Mouse (Mus musculus) liver, embryonic 12.5 days (tissue): ENCODE data around the gene Zfhx3. TPM values are rescaled to one million over a fixed set of nuclear protein-coding genes. Genes with fewer than 3 reads are reported as not detected.
A peak's percentile ranks its signal among the peaks of the same experiment; 100 is the strongest.

Experiments
- ATAC-seq: fragments of 200-750 bp; cut with Nextera tagmentation; 2 replicates; pipeline ENCODE4 v1.8.0; 2017; ENCODE audit warnings: moderate number of reproducible peaks, mild to moderate bottlenecking, moderate library complexity
- H3K27ac ChIP-seq: fragments of 300-500 bp; sonication (generic); 2 replicates; pipeline ENCODE4 v1.5.1; 2016; ENCODE audit warnings: mild to moderate bottlenecking
- H3K27me3 ChIP-seq: fragments of 300-500 bp; sonication (generic); replicated peaks from 2 replicates; pipeline ENCODE4 v1.6.1; 2016; ENCODE audit warnings: mild to moderate bottlenecking, moderate library complexity
- H3K36me3 ChIP-seq: fragments of 300-500 bp; sonication (generic); 2 replicates; pipeline ENCODE4 v1.6.1; 2016; ENCODE audit warnings: mild to moderate bottlenecking, moderate library complexity
- H3K4me1 ChIP-seq: fragments of 300-500 bp; sonication (generic); 2 replicates; pipeline ENCODE4 v1.6.1; 2016
- H3K4me2 ChIP-seq: fragments of 300-500 bp; sonication (generic); 2 replicates; pipeline ENCODE4 v1.6.1; 2016; ENCODE audit warnings: mild to moderate bottlenecking, moderate library complexity
- H3K4me3 ChIP-seq: fragments of 300-500 bp; sonication (generic); 2 replicates; pipeline ENCODE4 v1.5.1; 2016; ENCODE audit warnings: mild to moderate bottlenecking, moderate library complexity
- H3K9ac ChIP-seq: fragments of 300-500 bp; sonication (generic); 2 replicates; pipeline ENCODE4 v1.6.1; 2016; ENCODE audit warnings: mild to moderate bottlenecking, moderate library complexity
- H3K9me3 ChIP-seq: fragments of 300-500 bp; sonication (generic); replicated peaks from 2 replicates; pipeline ENCODE4 v1.6.1; 2016; ENCODE audit warnings: mild to moderate bottlenecking, moderate library complexity
- WGBS: fragments of 180-500 bp; shearing (Covaris S2); methylation state at CpG from one replicate; pipeline ENCODE4 v1.1.7; 2016; ENCODE audit not compliant: insufficient replicate concordance; 5-methylcytosine and 5-hydroxymethylcytosine counted together
- polyA plus RNA-seq: library from polyadenylated mRNA; unstranded; fragments of >200 nt; fragmentation: Nextera tagmentation; extraction: Ambion mirVana; gene quantifications from 2 replicates; pipeline ENCODE4 v1.2.1, GENCODE M21; 2016

Gene Zfhx3
- polyA plus RNA-seq, 1 experiment from 2014 or later: 2.4 TPM

DNA sequence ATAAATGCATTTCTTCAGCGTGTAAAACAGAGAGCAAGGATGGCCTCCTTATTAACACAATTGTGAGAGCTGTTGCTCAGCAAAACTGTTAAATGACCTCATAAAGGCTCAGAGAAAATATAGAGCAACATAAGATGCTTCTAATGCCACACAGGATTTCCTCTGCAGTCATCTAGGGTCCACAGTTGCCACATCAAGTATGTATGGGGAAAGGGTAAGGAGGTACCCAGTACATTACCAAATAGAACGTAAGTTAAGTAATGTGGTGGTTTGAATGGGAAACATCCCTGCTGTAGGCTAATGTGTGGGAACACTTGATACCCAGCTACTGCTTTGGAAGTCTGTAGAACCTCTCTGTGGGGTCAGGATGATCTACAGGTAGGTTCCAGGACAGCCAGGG lies 695.4 kb downstream of the Zfhx3 start:
- Histone ChIP-seq H3K4me1 (no peaks in the 10 kb centered on the region), H3K9ac (no peak overlapping the region), H3K4me3 (no peak overlapping the region), H3K27ac (no peak overlapping the region), H3K27me3 (no peaks in the 10 kb centered on the region), H3K9me3 (no peaks in the 10 kb centered on the region), H3K36me3 (no peaks in the 10 kb centered on the region), H3K4me2 (no peak overlapping the region)
- no peak for ATAC-seq
- WGBS: 67% methylated on average over 2 of the region's 2 CpGs

DNA sequence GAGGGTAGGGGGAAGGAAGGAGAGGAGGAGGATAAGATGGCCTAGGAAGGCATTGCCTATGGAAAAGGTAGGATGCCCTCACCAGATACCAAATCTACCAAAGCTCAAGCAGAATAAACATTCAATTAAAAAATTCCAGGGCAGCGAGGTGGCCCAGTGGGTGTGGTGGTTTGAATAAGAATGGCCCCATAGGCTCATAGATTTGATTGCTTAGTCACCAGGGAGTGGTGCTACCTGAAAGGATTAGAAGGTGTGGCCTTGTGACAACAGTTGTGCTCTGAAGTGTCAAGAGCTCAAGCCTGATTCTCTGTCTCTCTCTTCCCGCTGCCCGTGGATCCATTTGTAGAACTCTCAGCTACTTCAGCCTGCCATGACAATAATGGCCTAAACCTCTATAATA lies 703.2 kb downstream of the Zfhx3 start:
- Histone ChIP-seq H3K4me1 (no peaks in the 10 kb centered on the region; the same call in 1 of the 2 replicates), H3K36me3 (no peaks in the 10 kb centered on the region), H3K9me3 (no peaks in the 10 kb centered on the region), H3K27ac (no peak overlapping the region), H3K27me3 (no peaks in the 10 kb centered on the region), H3K9ac (no peak overlapping the region), H3K4me3 (no peak overlapping the region), H3K4me2 (no peak overlapping the region)
- no peak for ATAC-seq
- 69% methylated on average over 3 of the region's 3 CpGs for WGBS

DNA sequence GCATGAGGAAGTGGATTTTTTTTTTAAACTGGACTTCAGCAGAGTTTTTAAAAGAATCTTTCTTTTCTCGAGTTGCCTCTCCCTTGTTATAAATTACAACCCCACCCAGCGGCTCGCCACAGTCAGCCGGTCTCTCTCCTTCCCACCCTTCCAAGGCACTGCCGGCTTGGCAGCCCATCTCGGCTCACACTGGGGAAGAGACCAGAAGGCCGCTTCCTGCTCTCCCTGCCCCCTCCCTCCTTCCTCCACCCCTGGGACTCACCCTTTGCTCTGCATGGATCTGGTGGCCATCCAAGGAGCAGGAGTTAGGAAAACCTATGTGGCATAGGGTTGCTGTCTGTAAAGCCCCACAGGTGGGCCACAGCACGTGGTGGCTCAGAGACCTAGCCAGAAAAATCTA lies 705.1 kb downstream of the Zfhx3 start:
- H3K36me3 ChIP-seq: no peaks in the 10 kb centered on the region
- H3K4me1 ChIP-seq: no peaks in the 10 kb centered on the region; the same call in 1 of the 2 replicates
- H3K4me3 ChIP-seq: no peak overlapping the region
- H3K9me3 ChIP-seq: no peaks in the 10 kb centered on the region
- WGBS: 31% methylated on average over 8 of the region's 8 CpGs
- no peak overlapping the region for H3K4me2 ChIP-seq
- no peak overlapping the region for H3K9ac ChIP-seq
- no peaks in the 10 kb centered on the region for H3K27me3 ChIP-seq
- ATAC-seq: no peak
- H3K27ac ChIP-seq: no peak overlapping the region

DNA sequence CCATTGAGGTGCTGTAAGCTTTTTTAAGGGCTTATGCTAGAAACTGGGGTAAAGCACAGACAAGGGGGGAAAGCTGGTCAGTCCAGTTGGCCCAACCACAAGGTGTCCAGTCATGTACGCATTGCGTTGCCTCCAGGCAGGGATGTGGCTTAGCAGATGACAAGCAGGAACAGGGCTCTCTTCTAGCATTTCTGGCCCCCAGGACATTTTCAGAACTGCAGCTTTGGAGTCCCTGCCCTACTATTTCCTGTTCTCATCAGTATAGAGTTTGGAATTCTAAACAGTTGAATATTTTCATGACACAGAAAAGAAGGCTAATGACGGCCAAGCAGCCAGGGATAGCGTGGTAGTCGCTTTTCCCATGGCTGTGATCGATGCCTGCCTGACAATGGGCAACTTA lies 706.5 kb downstream of the Zfhx3 start:
- WGBS: 81% methylated on average over 6 of the region's 6 CpGs
- Histone ChIP-seq H3K9me3 (no peaks in the 10 kb centered on the region), H3K36me3 (no peaks in the 10 kb centered on the region), H3K9ac (no peak overlapping the region), H3K4me1 (no peaks in the 10 kb centered on the region; the same call in 1 of the 2 replicates), H3K27ac (no peak overlapping the region), H3K4me2 (no peak overlapping the region), H3K4me3 (no peak overlapping the region), H3K27me3 (no peaks in the 10 kb centered on the region)
- ATAC-seq: no peak

DNA sequence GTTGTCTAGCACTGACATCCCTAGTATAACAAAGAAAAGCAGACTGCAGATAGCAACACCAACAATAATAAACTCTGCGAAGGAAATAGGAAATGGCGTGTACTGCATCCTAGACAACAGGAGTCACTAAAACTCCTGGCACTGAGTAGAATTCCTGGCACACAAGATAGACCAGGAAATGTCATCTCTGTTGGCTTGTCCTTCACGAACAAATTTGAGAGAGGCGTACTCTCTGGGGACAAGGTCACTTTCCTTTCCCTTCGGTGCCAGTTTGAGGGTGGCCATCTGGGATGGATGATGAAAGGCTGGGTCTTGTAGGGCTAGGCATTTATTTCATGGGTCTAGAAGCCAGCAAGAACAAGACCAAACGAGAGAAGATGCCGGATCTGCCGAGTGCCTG lies 708.4 kb downstream of the Zfhx3 start:
- H3K9me3 ChIP-seq: no peaks in the 10 kb centered on the region
- H3K27ac ChIP-seq: no peak overlapping the region
- no peak overlapping the region for H3K9ac ChIP-seq
- no peaks in the 10 kb centered on the region for H3K27me3 ChIP-seq
- H3K36me3 ChIP-seq: no peaks in the 10 kb centered on the region
- H3K4me1 ChIP-seq: no peaks in the 10 kb centered on the region; the same call in 1 of the 2 replicates
- no peak for ATAC-seq
- H3K4me3 ChIP-seq: no peak overlapping the region
- no peak overlapping the region for H3K4me2 ChIP-seq
- 74% methylated on average over 8 of the region's 8 CpGs for WGBS

DNA sequence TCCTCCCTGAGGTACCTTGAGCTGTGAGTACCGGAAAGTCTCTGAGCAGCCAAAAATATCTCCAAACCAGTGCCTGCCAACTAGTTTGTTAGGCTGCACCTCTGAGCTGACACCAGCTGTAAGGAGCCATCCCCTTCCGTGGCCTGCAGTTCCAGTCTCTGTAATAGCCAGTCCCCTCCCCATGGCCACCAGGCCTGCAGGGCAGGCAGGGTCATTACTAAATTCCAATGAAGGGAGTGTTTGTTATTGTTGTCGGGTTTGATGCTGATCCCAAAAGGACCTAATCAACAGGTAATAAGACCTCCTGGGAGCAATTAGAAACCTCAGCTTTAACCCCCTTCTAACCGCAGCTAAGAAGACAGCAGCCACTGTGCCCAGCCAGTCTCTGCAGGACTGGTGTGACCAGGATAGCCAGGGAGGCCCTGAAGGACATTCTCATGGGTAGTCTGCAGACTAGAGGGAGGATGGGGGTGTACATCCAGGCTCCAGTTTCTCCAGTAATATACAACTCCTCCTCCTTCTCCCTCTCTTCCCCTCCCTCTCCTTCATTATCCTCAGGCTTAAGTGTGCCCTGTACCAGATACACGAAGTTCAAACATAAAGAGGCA lies 719.1 kb downstream of the Zfhx3 start:
- no peaks in the 10 kb centered on the region for H3K4me1 ChIP-seq
- no peak overlapping the region for H3K4me3 ChIP-seq
- no peaks in the 10 kb centered on the region for H3K27me3 ChIP-seq
- 57% methylated on average over 5 of the region's 5 CpGs for WGBS
- no peak for ATAC-seq
- no peak overlapping the region for H3K9ac ChIP-seq
- no peak overlapping the region for H3K4me2 ChIP-seq
- H3K36me3 ChIP-seq: no peaks in the 10 kb centered on the region
- no peaks in the 10 kb centered on the region for H3K9me3 ChIP-seq
- H3K27ac ChIP-seq: no peak overlapping the region

DNA sequence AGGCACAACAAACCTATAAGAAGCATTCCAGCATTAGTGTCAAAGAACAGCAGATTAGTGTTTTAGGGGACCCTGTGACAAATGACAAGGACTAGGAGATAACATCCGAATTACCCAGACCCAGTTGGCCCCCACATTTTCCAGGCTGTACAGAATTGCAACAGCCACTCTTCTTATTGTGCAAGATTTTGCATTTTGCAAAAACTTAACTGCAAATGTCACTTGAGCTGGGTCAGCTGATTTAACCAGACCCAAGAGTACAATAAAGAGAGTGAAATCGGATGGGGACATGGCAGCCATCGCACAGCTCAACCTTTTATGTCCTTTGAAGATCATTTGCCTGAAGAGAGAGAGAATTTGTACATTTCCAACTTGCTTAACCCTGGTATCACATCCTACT lies 720.3 kb downstream of the Zfhx3 start:
- no peak for ATAC-seq
- H3K4me1 ChIP-seq: no peaks in the 10 kb centered on the region
- no peaks in the 10 kb centered on the region for H3K27me3 ChIP-seq
- H3K9ac ChIP-seq: no peak overlapping the region
- no peaks in the 10 kb centered on the region for H3K9me3 ChIP-seq
- no peak overlapping the region for H3K4me2 ChIP-seq
- no peak overlapping the region for H3K4me3 ChIP-seq
- H3K27ac ChIP-seq: no peak overlapping the region
- no peaks in the 10 kb centered on the region for H3K36me3 ChIP-seq
- 70% methylated on average over 3 of the region's 3 CpGs for WGBS

DNA sequence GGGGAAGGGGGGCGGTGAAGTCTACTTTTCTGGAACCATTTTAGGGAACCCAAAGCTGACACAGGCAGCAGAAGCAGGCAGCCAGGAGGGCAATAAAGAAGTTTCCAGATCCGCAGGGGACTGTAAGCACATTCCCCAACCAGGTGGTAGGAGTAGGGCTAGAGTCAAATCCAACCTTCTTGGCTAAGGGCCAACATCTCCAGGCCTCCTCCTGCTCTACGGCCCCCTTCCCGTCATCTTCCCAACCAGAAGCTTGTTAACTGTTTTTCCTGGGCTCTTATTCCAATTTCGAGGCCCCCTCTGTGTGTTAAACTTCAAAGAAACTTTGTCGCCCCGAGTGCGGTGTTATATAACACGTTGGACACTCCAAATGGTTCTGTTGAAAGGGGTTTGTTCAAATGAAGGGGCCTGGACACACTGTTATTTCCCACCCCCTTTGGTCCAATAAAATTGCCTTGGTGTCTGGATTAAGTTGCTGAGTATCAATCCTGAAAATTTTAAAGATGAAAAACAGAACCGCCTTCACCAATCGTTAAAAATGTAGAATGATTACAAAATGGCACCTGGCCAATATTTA lies 729.6 kb downstream of the Zfhx3 start:
- no peaks in the 10 kb centered on the region for H3K27me3 ChIP-seq
- ATAC-seq: no peak
- no peak overlapping the region for H3K4me3 ChIP-seq
- 79% methylated on average over 11 of the region's 11 CpGs for WGBS
- no peak overlapping the region for H3K27ac ChIP-seq
- no peaks in the 10 kb centered on the region for H3K36me3 ChIP-seq
- no peaks in the 10 kb centered on the region for H3K4me1 ChIP-seq
- H3K9ac ChIP-seq: no peak overlapping the region
- no peak overlapping the region for H3K4me2 ChIP-seq
- H3K9me3 ChIP-seq: no peaks in the 10 kb centered on the region

DNA sequence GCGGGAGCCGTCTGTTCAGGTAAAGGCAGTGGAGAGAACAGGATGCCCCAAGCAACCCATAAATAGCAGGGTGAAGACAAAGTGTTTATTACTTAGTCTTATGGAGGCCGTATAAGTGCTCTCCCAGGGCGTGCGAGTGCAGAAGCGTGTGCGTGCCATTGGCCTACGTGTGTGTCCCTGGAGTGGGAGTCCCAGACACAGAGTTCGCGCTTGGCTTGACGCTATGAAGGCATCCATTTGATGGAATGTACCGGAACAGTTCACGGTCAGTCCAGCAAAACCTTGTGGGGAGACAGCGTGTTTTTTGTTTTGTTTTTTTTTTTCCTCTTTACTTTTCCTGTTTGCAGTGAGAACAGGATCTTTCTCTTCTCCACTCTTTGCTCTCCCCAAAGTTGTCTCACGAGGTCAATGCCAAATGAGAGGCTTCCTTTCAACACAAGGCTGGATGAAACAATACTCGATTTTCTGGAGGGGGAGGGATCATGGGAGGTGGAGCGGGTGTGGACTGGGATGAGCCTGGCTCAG lies 732.6 kb downstream of the Zfhx3 start:
- H3K36me3 ChIP-seq: no peaks in the 10 kb centered on the region
- no peak overlapping the region for H3K4me2 ChIP-seq
- H3K9me3 ChIP-seq: no peaks in the 10 kb centered on the region
- H3K4me3 ChIP-seq: no peak overlapping the region
- H3K27ac ChIP-seq: no peak overlapping the region
- H3K4me1 ChIP-seq: no peaks in the 10 kb centered on the region
- H3K27me3 ChIP-seq: no peaks in the 10 kb centered on the region
- H3K9ac ChIP-seq: no peak overlapping the region
- WGBS: 77% methylated on average over 17 of the region's 17 CpGs
- ATAC-seq: no peak

DNA sequence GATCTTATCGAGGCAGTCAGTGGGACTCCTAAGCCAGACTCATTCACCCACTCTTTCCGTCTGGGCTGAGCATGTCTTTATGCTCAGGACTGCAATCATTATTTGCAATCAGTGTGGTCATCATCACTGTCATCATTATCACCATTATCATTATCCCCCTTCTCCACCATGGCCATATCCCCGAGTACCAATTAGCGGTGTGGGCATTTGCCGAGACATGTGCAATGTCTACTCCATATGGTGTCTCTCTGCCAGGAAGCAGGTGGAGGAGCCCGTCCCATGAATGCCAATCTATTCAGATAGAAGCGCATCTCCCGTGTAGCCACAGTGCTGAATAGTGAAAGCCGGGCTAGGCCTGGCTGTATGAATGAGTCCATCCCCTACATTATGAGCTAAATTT lies 747.2 kb downstream of the Zfhx3 start:
- no peak overlapping the region for H3K4me2 ChIP-seq
- 79% methylated on average over 9 of the region's 9 CpGs for WGBS
- H3K9ac ChIP-seq: no peak overlapping the region
- peaks cover 29% of the 10 kb centered on the region for H3K27me3 ChIP-seq
- peaks cover 20% of the 10 kb centered on the region for H3K4me1 ChIP-seq
- H3K9me3 ChIP-seq: no peaks in the 10 kb centered on the region
- H3K36me3 ChIP-seq: no peaks in the 10 kb centered on the region
- no peak for ATAC-seq
- H3K27ac ChIP-seq: no peak overlapping the region
- H3K4me3 ChIP-seq: no peak overlapping the region

DNA sequence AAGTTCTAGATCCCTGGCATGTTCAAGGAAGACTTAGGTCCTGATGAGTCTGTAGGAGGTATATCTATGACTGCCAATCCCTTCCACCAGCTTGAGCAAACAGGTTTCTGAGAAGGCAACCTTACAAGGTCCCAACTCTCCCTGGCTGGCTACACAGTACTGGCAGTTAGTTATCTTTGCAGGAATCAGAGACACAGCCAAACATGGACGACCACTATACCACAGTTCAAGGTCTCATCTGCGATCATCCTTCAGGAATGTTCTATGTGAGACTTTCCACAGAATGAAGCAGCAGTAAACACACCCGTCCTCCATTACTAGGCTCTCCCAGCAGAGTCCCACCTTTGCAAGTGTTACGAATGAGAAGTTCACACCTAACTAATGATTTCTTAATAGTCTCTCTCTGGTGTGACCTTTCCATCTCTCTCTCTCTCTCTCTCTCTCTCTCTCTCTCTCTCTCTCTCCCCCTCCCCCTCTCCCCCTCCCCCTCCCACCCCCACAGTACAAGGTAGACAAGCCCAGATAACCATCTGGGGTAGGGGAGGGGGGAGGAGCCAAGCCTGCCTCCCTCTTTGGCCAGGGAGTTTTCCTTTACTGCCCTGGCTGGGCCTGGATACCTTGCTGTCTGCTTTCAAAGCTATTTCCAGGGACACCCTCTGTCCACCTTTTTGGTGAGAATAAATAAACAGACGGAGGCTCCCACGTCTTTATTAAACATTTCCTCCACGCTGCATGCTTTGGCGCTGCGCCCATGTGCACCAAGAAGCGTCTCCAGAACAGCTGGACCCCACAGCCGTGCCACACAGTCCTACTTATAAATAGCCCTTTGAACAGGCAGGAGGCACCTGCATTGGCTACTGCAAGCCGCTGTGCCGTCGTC lies 748.4 kb downstream of the Zfhx3 start:
- Histone ChIP-seq H3K9me3 (no peaks in the 10 kb centered on the region), H3K27ac (no peak overlapping the region), H3K4me3 (no peak overlapping the region), H3K27me3 (peaks cover 41% of the 10 kb centered on the region), H3K4me1 (peaks cover 26% of the 10 kb centered on the region), H3K9ac (no peak overlapping the region), H3K36me3 (no peaks in the 10 kb centered on the region), H3K4me2 (peak overlapping the region; percentile 57)
- no peak for ATAC-seq
- 27% methylated on average over 14 of the region's 14 CpGs for WGBS
